Mouse (Mus musculus) testis, adult 2 months (tissue): ENCODE measurements at regions not wholly inside any gene's neighbourhood (a gene's known extent, or its start where the extent isn't known, plus 50 kb on each side); places are given as distances from the start of the nearest gene placed in this dataset.

Experiments
- H3K27ac ChIP-seq: fragments of 200-500 bp; 2 replicates; pipeline ENCODE4 v1.5.1; 2012; ENCODE audit warnings: low read depth, low read length; ENCODE audit not compliant: control insufficient read depth, insufficient read depth
- H3K27me3 ChIP-seq: fragments of 200-500 bp; 2 replicates; pipeline ENCODE4 v1.6.1; 2012; ENCODE audit warnings: mild to moderate bottlenecking, low read length, moderate library complexity; ENCODE audit not compliant: control insufficient read depth, insufficient read depth
- H3K36me3 ChIP-seq: fragments of 200-500 bp; 2 replicates; pipeline ENCODE4 v1.6.1; 2012; ENCODE audit warnings: mild to moderate bottlenecking, low read length; ENCODE audit not compliant: control insufficient read depth, insufficient read depth
- H3K4me1 ChIP-seq: fragments of 200-500 bp; 2 replicates; pipeline ENCODE4 v1.6.1; 2012; ENCODE audit warnings: low read length; ENCODE audit not compliant: control insufficient read depth, insufficient read depth
- H3K4me3 ChIP-seq: fragments of 200-500 bp; 2 replicates; pipeline ENCODE4 v1.5.1; 2012; ENCODE audit warnings: low read depth, mild to moderate bottlenecking, low read length, moderate library complexity, mixed read lengths; ENCODE audit not compliant: control insufficient read depth
- CTCF ChIP-seq: fragments of 200-500 bp; IDR thresholded peaks from 2 replicates; pipeline ENCODE4 v1.5.1; 2012; ENCODE audit warnings: low read depth, mild to moderate bottlenecking, inconsistent platforms, low read length, moderate library complexity; ENCODE audit not compliant: control insufficient read depth, insufficient read depth, insufficient replicate concordance
- POLR2A ChIP-seq: fragments of 200-500 bp; IDR thresholded peaks from 2 replicates; pipeline ENCODE4 v1.6.1; 2012; ENCODE audit warnings: low read depth, mild to moderate bottlenecking, inconsistent platforms, low read length, moderate library complexity; ENCODE audit not compliant: control insufficient read depth

DNA sequence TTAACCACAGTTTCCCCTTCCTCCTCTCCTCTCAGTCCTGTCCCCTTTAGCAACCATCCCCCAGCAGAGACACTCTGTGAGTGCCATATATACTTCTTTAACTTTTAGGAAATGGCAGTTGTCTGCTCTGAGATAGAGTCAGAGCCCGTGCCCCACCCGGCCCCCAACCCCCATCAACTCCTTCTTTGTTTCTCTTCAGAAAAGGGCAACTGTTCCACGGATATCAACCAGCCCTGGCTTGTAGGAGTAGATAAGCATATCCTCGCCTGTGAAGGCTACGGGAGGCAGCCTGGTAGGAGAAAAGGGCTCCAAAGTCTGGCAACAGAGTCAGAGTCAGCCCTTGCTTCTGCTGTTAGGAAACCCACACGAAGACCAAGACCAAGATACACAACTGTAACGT, 574.1 kb upstream of the Sall1 start:
- Histone ChIP-seq H3K4me3 (no peak overlapping the region), H3K27ac (no peak overlapping the region), H3K4me1 (no peaks in the 10 kb centered on the region), H3K36me3 (no peaks in the 10 kb centered on the region), H3K27me3 (no peaks in the 10 kb centered on the region)
- TF ChIP-seq CTCF (no peak), POLR2A (no peak)

GRCm38 (mm10) chr8:89615863-89616558, 572.0 kb upstream of the Sall1 start:
- Histone ChIP-seq H3K4me1 (no peaks in the 10 kb centered on the region), H3K27ac (no peak overlapping the region), H3K27me3 (no peaks in the 10 kb centered on the region), H3K36me3 (no peaks in the 10 kb centered on the region), H3K4me3 (no peak overlapping the region)
- no peak for TF ChIP-seq POLR2A
- TF ChIP-seq CTCF, result no peak

- TF ChIP-seq POLR2A, result no peak
- no peak for TF ChIP-seq CTCF
- Histone ChIP-seq H3K27ac (no peak overlapping the region), H3K27me3 (no peaks in the 10 kb centered on the region), H3K36me3 (no peaks in the 10 kb centered on the region), H3K4me1 (no peaks in the 10 kb centered on the region), H3K4me3 (no peak overlapping the region)
Observed at GRCm38 (mm10) chr8:89609074-89609473, 565.1 kb upstream of the Sall1 start.

- no peak overlapping the region for H3K4me3 ChIP-seq
- no peaks in the 10 kb centered on the region for H3K4me1 ChIP-seq
- no peaks in the 10 kb centered on the region for H3K27me3 ChIP-seq
Observed at GRCm38 (mm10) chr8:89605905-89606468, 562.0 kb upstream of the Sall1 start.

DNA sequence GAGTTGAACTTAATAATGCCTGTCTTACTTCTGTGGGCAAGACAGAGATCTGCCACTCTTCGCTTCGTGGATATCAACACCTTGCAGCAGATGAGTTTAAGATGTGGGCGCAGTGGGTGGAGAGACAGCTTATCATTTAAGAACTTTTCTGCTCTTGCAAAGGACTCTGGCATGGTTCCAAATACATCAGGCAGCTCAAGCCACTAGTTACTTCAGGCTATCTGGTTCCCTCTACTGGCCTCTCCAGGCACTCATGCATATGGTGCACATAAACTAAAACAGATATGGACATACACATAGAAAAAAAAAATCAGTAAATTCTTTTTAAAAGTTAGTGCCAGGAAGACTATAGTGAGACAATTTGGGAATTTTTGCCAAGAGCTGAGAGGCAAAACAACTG, 560.5 kb upstream of the Sall1 start:
- H3K27me3 ChIP-seq, result no peaks in the 10 kb centered on the region

More at GRCm38 (mm10) chr8:89605905-89606468, 562.0 kb upstream of the Sall1 start:
- Histone ChIP-seq H3K27ac (no peak overlapping the region), H3K36me3 (no peaks in the 10 kb centered on the region)
- TF ChIP-seq POLR2A, result no peak
- TF ChIP-seq CTCF, result no peak

DNA sequence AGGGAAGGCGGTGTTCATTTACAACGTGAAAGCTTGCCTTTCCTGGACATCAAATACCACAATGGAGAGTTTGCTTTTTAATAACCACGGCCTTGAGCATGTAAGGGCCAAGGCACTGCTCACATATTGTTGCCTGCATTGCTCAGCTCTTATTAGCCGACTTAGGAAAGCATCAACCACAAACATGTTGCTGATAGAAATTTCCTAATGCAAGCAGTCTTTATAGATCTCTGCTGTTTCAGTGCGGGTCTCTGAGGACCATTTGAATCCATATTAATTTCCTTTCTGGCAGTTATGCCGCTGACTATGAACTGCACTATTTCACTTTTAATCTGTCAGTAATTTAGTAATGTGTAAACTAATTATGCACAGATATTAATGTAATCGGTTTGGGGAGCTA, 552.4 kb upstream of the Sall1 start:
- H3K4me1 ChIP-seq, result no peaks in the 10 kb centered on the region
- H3K36me3 ChIP-seq, result no peaks in the 10 kb centered on the region
- H3K4me3 ChIP-seq, result no peak overlapping the region
- no peak for TF ChIP-seq CTCF
- TF ChIP-seq POLR2A, result no peak
- no peak overlapping the region for H3K27ac ChIP-seq
- H3K27me3 ChIP-seq, result no peaks in the 10 kb centered on the region

More for the DNA sequence above, 560.5 kb upstream of the Sall1 start:
- H3K4me3 ChIP-seq, result no peak overlapping the region
- H3K4me1 ChIP-seq, result no peaks in the 10 kb centered on the region
- TF ChIP-seq POLR2A, result no peak
- no peak for TF ChIP-seq CTCF
- H3K27ac ChIP-seq, result no peak overlapping the region
- no peaks in the 10 kb centered on the region for H3K36me3 ChIP-seq

GRCm38 (mm10) chr8:89583091-89583490, 539.1 kb upstream of the Sall1 start:
- H3K27me3 ChIP-seq, result no peaks in the 10 kb centered on the region
- no peak for TF ChIP-seq CTCF
- no peak for TF ChIP-seq POLR2A
- no peaks in the 10 kb centered on the region for H3K36me3 ChIP-seq
- H3K4me3 ChIP-seq, result no peak overlapping the region
- no peaks in the 10 kb centered on the region for H3K4me1 ChIP-seq
- no peak overlapping the region for H3K27ac ChIP-seq
